Mouse (Mus musculus): ENCODE measurements around the gene Il18r1.

GRCm38 (mm10) chr1:40494594-40494993 lies 29.2 kb downstream of the Il18r1 start:
- TF ChIP-seq CTCF (IDR thresholded peaks at IDR 0.05; ENCODE audit: control insufficient read depth, insufficient read depth, insufficient read length) (no peak), MYOD1 (IDR thresholded peaks at IDR 0.05; ENCODE audit: control insufficient read depth, insufficient read length, low read depth) (no peak), USF1 (IDR thresholded peaks at IDR 0.05; ENCODE audit: low read depth) (no peak), MAX (IDR thresholded peaks at IDR 0.05) (no peak)

Measured in C2C12 (cell line).